Mouse (Mus musculus) heart, embryonic 15.5 days (tissue): ENCODE measurements around the gene Cntrob. TPM values are rescaled to one million over a fixed set of nuclear protein-coding genes. Genes with fewer than 3 reads are reported as not detected.

Experiments used
- ATAC-seq: fragments of 200-750 bp; cut with Nextera tagmentation; replicated peaks from 2 replicates; pipeline ENCODE4 v1.8.0; 2017; ENCODE audit warnings: low read depth, moderate TSS enrichment; ENCODE audit not compliant: insufficient number of reproducible peaks, insufficient read depth, low FRiP score
- H3K27ac ChIP-seq: fragments of 300-500 bp; sonication (generic); 2 replicates; pipeline ENCODE4 v1.5.1; 2015; ENCODE audit warnings: mild to moderate bottlenecking, inconsistent platforms
- H3K27me3 ChIP-seq: fragments of 300-500 bp; sonication (generic); 2 replicates; pipeline ENCODE4 v1.6.1; 2015; ENCODE audit warnings: inconsistent platforms
- H3K36me3 ChIP-seq: fragments of 300-500 bp; sonication (generic); 2 replicates; pipeline ENCODE4 v1.6.1; 2015; ENCODE audit warnings: mild to moderate bottlenecking, inconsistent platforms
- H3K4me1 ChIP-seq: fragments of 300-500 bp; sonication (generic); replicated peaks from 2 replicates; pipeline ENCODE4 v1.6.1; 2015; ENCODE audit warnings: inconsistent platforms
- H3K4me2 ChIP-seq: fragments of 300-500 bp; sonication (generic); 2 replicates; pipeline ENCODE4 v1.6.1; 2015; ENCODE audit warnings: inconsistent platforms, mild to moderate bottlenecking, moderate library complexity
- H3K4me3 ChIP-seq: fragments of 300-500 bp; sonication (generic); 2 replicates; pipeline ENCODE4 v1.5.1; 2015; ENCODE audit warnings: mild to moderate bottlenecking, inconsistent platforms
- H3K9ac ChIP-seq: fragments of 300-500 bp; sonication (generic); 2 replicates; pipeline ENCODE4 v1.6.1; 2015; ENCODE audit warnings: mild to moderate bottlenecking, inconsistent platforms
- H3K9me3 ChIP-seq: fragments of 300-500 bp; sonication (generic); replicated peaks from 2 replicates; pipeline ENCODE4 v1.6.1; 2016; ENCODE audit warnings: inconsistent platforms
- WGBS: fragments of 180-500 bp; shearing (Covaris S2); methylation state at CpG from one replicate; pipeline ENCODE4 v1.1.7; 2015; ENCODE audit warnings: mixed read lengths; 5-methylcytosine and 5-hydroxymethylcytosine counted together
- polyA plus RNA-seq: library from polyadenylated mRNA; unstranded; fragments of >200 nt; fragmentation: Nextera tagmentation; extraction: Ambion mirVana; gene quantifications from 2 replicates; pipeline ENCODE4 v1.2.1, GENCODE M21; 2015

The Cntrob gene
- polyA plus RNA-seq, 1 experiment from 2014 or later: 12.7 TPM

DNA sequence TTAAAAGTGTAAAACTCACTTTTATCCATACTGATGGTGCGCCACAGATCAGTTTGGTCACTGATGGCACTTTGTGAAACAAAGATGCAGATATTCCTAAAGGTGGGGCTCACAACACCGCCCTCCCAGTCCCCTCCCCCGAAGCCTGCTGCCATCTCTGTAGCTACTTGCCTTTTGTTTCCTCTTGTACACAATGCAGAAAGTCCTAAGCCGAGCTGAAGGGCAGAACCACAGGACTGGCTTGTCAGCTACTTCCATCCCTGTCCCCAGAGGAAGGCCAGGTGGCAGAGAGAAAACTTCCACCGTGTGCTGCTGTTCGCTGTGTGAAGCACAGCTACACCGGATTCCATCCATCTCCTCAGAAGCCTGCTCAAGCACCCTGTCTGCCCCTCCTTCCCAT, 25.3 kb downstream of the Cntrob start:
- H3K4me1 ChIP-seq: no peaks in the 10 kb centered on the region
- 62% methylated on average over 7 of the region's 7 CpGs for WGBS
- no peak overlapping the region for H3K4me3 ChIP-seq
- no peak overlapping the region for H3K4me2 ChIP-seq
- H3K27ac ChIP-seq: no peak overlapping the region
- H3K36me3 ChIP-seq: peaks cover 16% of the 10 kb centered on the region
- no peak for ATAC-seq
- H3K9ac ChIP-seq: no peak overlapping the region
- H3K27me3 ChIP-seq: no peaks in the 10 kb centered on the region
- no peaks in the 10 kb centered on the region for H3K9me3 ChIP-seq

DNA sequence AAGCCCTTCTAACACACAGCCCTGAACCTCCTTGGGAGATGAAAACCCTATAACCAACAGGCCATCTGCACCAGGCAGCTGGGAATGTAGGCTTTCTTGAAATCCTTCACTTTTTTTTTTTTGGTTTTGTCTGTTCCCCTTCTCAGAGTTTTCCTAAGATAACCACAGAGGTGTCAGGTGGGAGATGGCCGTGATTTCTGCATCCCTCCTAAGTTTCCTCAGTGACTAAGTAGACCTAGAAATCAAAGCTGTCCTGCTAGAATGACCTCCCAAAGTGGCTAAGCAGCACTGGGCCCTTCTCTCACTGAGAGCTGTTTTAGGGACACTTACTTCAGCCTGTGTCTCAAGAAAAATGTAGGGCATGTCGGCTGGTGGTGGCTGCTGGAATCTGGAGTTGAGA, 25.8 kb downstream of the Cntrob start:
- Histone ChIP-seq H3K4me3 (no peak overlapping the region), H3K4me2 (no peak overlapping the region), H3K27me3 (no peaks in the 10 kb centered on the region), H3K4me1 (no peaks in the 10 kb centered on the region), H3K27ac (no peak overlapping the region), H3K9me3 (no peaks in the 10 kb centered on the region), H3K36me3 (peaks cover 13% of the 10 kb centered on the region), H3K9ac (no peak overlapping the region)
- WGBS: 70% methylated on average over 2 of the region's 2 CpGs
- ATAC-seq: no peak

DNA sequence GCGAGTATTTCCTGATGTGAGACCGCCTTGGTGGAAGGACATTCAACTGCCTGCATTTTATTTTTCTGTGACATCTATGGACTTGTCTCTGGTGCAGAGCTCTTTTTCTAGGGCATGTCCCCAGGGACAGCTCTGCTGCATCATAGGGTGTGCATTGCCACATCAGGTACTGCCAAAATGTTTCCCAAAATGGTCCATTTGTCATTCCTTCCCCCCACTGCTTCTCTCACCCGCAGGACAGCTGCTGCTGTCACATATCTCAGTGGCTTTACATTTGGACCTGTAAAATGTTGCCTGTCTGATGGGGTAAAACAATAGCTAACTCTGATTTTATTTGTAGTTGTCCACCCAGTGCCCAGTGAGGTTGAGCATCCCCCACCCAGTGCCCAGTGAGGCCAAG, 28.3 kb downstream of the Cntrob start:
- no peaks in the 10 kb centered on the region for H3K27me3 ChIP-seq
- no peak overlapping the region for H3K4me3 ChIP-seq
- H3K27ac ChIP-seq: no peak overlapping the region
- no peak overlapping the region for H3K4me2 ChIP-seq
- no peak for ATAC-seq
- 84% methylated on average over 3 of the region's 3 CpGs for WGBS
- no peak overlapping the region for H3K9ac ChIP-seq
- no peaks in the 10 kb centered on the region for H3K4me1 ChIP-seq
- H3K9me3 ChIP-seq: no peaks in the 10 kb centered on the region
- H3K36me3 ChIP-seq: 0 out of 2 replicates have a peak, but pooled peaks cover 5% of the 10 kb centered on the region

DNA sequence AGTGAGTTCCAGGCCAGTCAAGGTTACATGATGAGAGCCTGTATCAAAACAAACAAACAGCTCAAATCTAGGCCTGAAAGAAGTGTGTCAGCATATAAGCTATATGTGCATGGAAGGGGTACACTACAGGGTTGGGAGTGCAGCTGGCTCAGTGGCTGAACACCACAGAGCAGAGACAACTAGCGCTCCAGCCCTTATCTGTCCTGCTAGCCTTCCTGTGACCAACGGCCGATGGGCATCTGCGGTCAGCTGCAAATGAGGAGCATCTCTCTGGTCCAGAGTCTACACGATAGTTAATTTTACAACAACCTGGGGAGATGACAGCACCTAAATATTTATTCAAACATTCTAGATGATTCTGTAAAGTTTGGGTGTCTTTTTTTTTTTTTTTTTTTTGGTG, 32.5 kb downstream of the Cntrob start:
- 77% methylated on average over 5 of the region's 5 CpGs for WGBS
- ATAC-seq: no peak

DNA sequence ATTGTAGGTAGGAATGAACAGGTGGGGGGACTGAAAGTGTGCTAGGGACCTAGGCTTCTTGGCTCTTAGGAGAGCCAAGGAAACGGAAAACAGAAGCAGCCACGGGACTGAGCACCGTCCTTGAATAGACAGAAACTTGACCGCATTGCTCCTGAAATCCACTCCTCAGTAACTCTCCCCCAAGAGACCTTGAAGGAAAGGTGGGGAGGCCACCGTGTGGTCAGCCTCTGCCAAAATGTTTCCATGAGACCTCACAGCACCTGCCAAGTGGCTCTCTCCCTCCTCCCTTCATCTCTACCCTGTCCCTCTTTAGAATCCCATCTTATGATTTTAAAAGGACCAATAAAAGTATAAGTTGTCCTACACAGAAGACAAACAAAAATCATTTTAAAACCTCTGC, 46.3 kb downstream of the Cntrob start:
- Histone ChIP-seq H3K4me1 (0 out of 2 replicates have a peak, but pooled peaks cover 6% of the 10 kb centered on the region), H3K9me3 (no peaks in the 10 kb centered on the region), H3K27ac (no peak overlapping the region), H3K9ac (no peak overlapping the region), H3K27me3 (no peaks in the 10 kb centered on the region), H3K36me3 (no peaks in the 10 kb centered on the region), H3K4me2 (no peak overlapping the region), H3K4me3 (no peak overlapping the region)
- no peak for ATAC-seq
- 64% methylated on average over 5 of the region's 5 CpGs for WGBS

More for the DNA sequence above, 32.5 kb downstream of the Cntrob start:
- H3K27ac ChIP-seq: no peak overlapping the region
- H3K4me3 ChIP-seq: no peak overlapping the region
- no peaks in the 10 kb centered on the region for H3K27me3 ChIP-seq
- H3K36me3 ChIP-seq: no peaks in the 10 kb centered on the region
- no peaks in the 10 kb centered on the region for H3K4me1 ChIP-seq
- no peak overlapping the region for H3K9ac ChIP-seq
- no peak overlapping the region for H3K4me2 ChIP-seq
- H3K9me3 ChIP-seq: no peaks in the 10 kb centered on the region

DNA sequence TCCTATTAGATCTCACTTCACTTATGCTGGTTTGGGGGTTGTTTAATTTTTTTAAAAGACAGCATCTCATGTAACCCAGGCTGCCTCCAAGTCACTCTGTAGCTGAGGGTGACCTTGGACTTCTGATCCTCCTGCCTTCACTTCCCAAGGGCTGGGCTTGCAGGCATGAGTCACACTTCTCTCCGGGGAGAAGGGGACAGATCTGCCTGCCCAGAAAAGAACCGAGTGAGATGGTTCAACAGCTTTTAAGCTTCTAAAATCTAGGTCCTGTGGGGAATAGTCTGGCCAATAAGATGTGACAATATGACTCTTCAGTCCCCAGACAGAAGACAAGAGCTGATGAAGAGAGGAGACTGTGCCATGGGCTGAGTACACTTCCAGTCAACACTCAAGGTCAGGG, 47.5 kb downstream of the Cntrob start:
- no peak overlapping the region for H3K4me2 ChIP-seq
- H3K4me1 ChIP-seq: 0 out of 2 replicates have a peak, but pooled peaks cover 6% of the 10 kb centered on the region
- no peaks in the 10 kb centered on the region for H3K36me3 ChIP-seq
- no peaks in the 10 kb centered on the region for H3K27me3 ChIP-seq
- no peak overlapping the region for H3K9ac ChIP-seq
- H3K4me3 ChIP-seq: no peak overlapping the region
- H3K27ac ChIP-seq: no peak overlapping the region
- no peaks in the 10 kb centered on the region for H3K9me3 ChIP-seq
- WGBS: 16% methylated on average over 2 of the region's 2 CpGs
- no peak for ATAC-seq

DNA sequence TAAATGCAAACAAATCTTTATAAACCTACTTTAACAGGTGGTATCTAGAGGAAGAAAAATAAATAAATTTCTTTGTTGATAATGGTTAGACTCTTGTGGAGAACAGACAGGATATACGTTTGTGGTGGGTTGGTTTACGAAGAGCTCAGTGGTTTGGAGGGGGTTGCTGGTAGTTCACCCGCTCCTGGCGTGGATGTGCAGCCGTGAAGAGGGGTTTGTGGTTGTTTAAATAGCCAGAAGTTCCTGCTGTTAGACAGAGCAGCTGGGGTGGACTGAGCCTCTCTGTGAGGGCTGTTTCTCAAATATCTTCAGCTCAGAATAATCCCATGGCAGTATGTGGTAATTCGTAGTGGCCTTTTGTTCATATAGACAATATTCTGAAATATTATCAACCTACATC, 47.9 kb downstream of the Cntrob start:
- H3K9ac ChIP-seq: no peak overlapping the region
- H3K4me2 ChIP-seq: no peak overlapping the region
- ATAC-seq: no peak
- H3K36me3 ChIP-seq: no peaks in the 10 kb centered on the region
- WGBS: 68% methylated on average over 6 of the region's 6 CpGs
- H3K4me1 ChIP-seq: 0 out of 2 replicates have a peak, but pooled peaks cover 6% of the 10 kb centered on the region
- H3K27me3 ChIP-seq: 0 out of 2 replicates have a peak, but pooled peaks cover 3% of the 10 kb centered on the region
- no peaks in the 10 kb centered on the region for H3K9me3 ChIP-seq
- H3K4me3 ChIP-seq: no peak overlapping the region
- H3K27ac ChIP-seq: no peak overlapping the region

DNA sequence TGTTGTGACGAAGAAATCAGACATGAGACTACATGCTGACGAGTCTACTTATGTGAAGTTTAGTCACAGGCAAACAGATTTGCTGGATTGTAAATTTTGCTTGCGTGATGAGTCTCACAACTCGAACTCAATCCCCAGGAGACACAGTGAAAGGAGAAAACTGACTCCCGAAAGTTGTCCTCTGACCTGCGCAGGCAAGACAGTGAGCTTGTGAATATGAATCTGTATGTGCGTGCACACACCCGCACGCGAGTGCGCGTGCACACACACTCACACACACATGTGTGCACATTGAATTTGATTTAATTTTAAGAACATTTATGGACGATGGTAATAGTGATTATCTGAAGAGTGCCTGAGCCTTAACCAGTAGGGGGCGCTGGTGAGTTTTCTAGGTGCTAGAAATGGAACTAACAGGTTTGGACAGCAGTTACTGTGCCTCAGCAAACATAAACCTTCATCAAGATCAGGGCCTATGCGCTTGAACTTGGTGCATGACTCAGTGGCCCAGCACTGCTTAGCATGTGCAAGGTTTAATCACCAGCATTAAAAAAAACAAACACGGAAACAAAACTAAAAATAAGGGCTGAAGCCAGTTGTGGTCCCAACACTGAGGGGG, 51.3 kb downstream of the Cntrob start:
- no peak overlapping the region for H3K27ac ChIP-seq
- 32% methylated on average over 16 of the region's 16 CpGs for WGBS
- H3K9me3 ChIP-seq: no peaks in the 10 kb centered on the region
- H3K36me3 ChIP-seq: no peaks in the 10 kb centered on the region
- no peak overlapping the region for H3K4me3 ChIP-seq
- ATAC-seq: no peak
- H3K9ac ChIP-seq: no peak overlapping the region
- 0 out of 2 replicates have a peak, but pooled peaks cover 7% of the 10 kb centered on the region for H3K27me3 ChIP-seq
- 0 out of 2 replicates have a peak, but pooled peaks cover 6% of the 10 kb centered on the region for H3K4me1 ChIP-seq
- no peak overlapping the region for H3K4me2 ChIP-seq

DNA sequence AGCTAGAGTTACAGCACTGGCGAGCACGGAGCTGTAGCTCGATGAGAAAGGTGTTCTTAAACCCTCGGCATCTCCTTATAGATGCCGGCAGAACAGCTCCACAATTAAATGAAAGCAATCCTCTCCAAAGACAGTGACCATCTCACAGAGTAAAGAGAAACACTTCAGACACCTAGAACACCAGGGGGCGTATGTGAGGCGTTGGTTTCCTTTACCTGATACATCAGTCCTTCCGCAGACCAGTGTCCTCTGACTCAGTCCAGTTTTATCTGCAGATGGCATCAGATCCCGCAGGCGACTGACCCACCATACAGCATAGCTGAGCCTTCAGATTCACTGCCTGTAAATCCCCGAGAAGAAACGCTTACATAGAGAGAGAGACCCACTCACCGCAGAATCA, 54.0 kb downstream of the Cntrob start:
- WGBS: 17% methylated on average over 13 of the region's 13 CpGs
- H3K4me2 ChIP-seq: no peak overlapping the region
- no peak for ATAC-seq

DNA sequence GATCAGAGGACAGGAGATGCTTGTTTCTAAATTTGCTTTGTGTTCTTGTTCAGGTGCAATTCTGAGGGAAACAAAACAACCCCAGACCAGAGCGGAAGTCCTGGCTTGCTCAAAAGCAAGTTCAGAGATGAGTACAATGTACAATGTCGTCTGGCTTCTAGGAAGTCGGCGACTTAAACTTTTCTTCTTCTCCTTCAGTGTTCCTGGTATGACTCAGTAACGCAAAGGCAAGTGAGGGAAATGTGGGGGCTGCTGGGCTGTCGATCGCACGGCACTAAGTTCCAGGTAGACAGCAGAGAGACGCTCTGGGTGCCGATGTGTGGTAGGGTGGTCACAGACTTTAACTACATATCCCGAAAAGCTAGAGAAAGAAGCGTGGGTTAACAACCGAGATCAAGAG, 55.5 kb downstream of the Cntrob start:
- no peaks in the 10 kb centered on the region for H3K9me3 ChIP-seq
- no peak overlapping the region for H3K4me3 ChIP-seq
- no peak overlapping the region for H3K27ac ChIP-seq
- 0 out of 2 replicates have a peak, but pooled peaks cover 7% of the 10 kb centered on the region for H3K27me3 ChIP-seq
- no peak for ATAC-seq
- no peak overlapping the region for H3K4me2 ChIP-seq
- H3K36me3 ChIP-seq: no peaks in the 10 kb centered on the region
- H3K9ac ChIP-seq: no peak overlapping the region
- H3K4me1 ChIP-seq: peaks cover 15% of the 10 kb centered on the region
- WGBS: 79% methylated on average over 13 of the region's 13 CpGs

More for the DNA sequence above, 54.0 kb downstream of the Cntrob start:
- Histone ChIP-seq H3K27ac (no peak overlapping the region), H3K4me3 (no peak overlapping the region), H3K9ac (no peak overlapping the region), H3K4me1 (peaks cover 15% of the 10 kb centered on the region), H3K9me3 (no peaks in the 10 kb centered on the region), H3K27me3 (0 out of 2 replicates have a peak, but pooled peaks cover 7% of the 10 kb centered on the region), H3K36me3 (no peaks in the 10 kb centered on the region)

DNA sequence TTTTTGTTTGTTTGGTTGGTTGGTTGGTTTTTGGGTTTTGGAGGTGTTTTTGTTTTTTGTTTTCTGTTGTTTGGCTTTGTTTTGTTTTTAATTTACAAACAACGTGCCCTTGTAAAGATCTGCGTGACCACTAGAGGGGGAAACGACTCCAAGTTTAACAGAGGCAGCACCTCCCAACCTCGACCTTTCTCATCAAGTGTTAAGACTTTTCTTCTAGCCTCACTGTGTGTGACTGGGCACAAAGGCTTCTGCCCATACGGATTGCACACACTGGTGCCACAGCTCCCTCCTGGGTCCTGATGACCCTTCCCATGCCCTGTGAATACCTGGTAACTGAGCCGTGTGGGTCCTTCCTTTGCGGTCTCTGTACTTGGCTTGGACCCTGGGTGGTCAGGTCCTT, 56.2 kb downstream of the Cntrob start:
- no peak for ATAC-seq
- peaks cover 15% of the 10 kb centered on the region for H3K4me1 ChIP-seq
- 33% methylated on average over 7 of the region's 7 CpGs for WGBS
- no peak overlapping the region for H3K9ac ChIP-seq
- H3K27me3 ChIP-seq: 0 out of 2 replicates have a peak, but pooled peaks cover 7% of the 10 kb centered on the region
- no peaks in the 10 kb centered on the region for H3K9me3 ChIP-seq
- H3K4me3 ChIP-seq: no peak overlapping the region
- H3K27ac ChIP-seq: no peak overlapping the region
- H3K36me3 ChIP-seq: no peaks in the 10 kb centered on the region
- H3K4me2 ChIP-seq: no peak overlapping the region

DNA sequence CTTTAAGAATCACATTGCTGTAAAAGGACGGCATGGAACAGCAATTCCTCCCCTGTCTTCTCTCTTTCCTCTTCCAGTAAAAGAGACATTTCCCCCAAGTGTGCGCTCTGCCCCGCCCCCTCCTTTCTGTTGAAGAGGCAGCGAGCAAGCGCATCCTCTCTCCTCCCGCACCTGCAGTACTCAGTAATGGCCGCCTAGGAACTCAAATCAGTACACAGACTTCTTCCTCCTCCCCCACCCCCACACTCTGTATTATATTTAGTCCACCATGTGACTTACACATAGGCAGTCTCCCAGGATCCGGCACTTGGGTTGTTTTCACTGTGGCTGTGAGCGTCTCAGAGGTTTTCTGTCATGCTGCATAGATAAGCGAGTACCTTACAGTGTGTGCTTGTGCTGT, 57.3 kb downstream of the Cntrob start:
- Histone ChIP-seq H3K27ac (peak overlapping the region; percentile 82), H3K9ac (0 out of 2 replicates have a peak overlapping the region, but pooled peaks have one; percentile 8), H3K4me1 (peaks cover 15% of the 10 kb centered on the region), H3K4me3 (peak overlapping the region; percentile 33), H3K27me3 (0 out of 2 replicates have a peak, but pooled peaks cover 7% of the 10 kb centered on the region), H3K36me3 (no peaks in the 10 kb centered on the region), H3K9me3 (no peaks in the 10 kb centered on the region), H3K4me2 (peak overlapping the region; percentile 61)
- peak; percentile 88 for ATAC-seq
- 9% methylated on average over 10 of the region's 10 CpGs for WGBS
